Mouse (Mus musculus): ENCODE results near the gene Abca12. TPM values are rescaled to one million over a fixed set of nuclear protein-coding genes. Genes with fewer than 3 reads are reported as not detected.

Gene Abca12
- polyA plus RNA-seq, 1 experiment from 2014 or later, result 8.3 TPM

- H3K27ac ChIP-seq (replicated peaks), result no peak overlapping the region
- WGBS, result 90% methylated on average over 8 of the region's 8 CpGs
Observed at GRCm38 (mm10) chr1:71393489-71393888, 21.2 kb downstream of the Abca12 start.

GRCm38 (mm10) chr1:71392463-71392862 lies 22.2 kb downstream of the Abca12 start:
- Histone ChIP-seq H3K4me1 (replicated peaks; ENCODE audit: control insufficient read depth, insufficient read depth) (no peaks in the 10 kb centered on the region), H3K9ac (ENCODE audit: low read length) (no peak overlapping the region), H3K9me3 (ENCODE audit: control insufficient read depth, low read length) (no peaks in the 10 kb centered on the region), H3K4me3 (ENCODE audit: low read depth, low read length) (no peak overlapping the region), H3K27ac (replicated peaks) (no peak overlapping the region), H3K4me2 (replicated peaks; ENCODE audit: low read depth) (no peak overlapping the region), H3K27me3 (ENCODE audit: control insufficient read depth, insufficient read depth, low read length) (no peaks in the 10 kb centered on the region), H3K36me3 (ENCODE audit: control insufficient read depth, insufficient read depth, low read length) (no peaks in the 10 kb centered on the region)
- TF ChIP-seq EP300 (optimal IDR thresholded peaks at IDR 0.05) (no peak), CTCF (IDR thresholded peaks at IDR 0.05; ENCODE audit: low read depth) (no peak)
- DNase-seq (ENCODE audit: low spot score) (no peak), ATAC-seq (ENCODE audit: low FRiP score, low TSS enrichment) (no peak)
- WGBS, result 75% methylated on average over 2 of the region's 2 CpGs

More at GRCm38 (mm10) chr1:71393489-71393888, 21.2 kb downstream of the Abca12 start:
- Histone ChIP-seq H3K27me3 (ENCODE audit: control insufficient read depth, insufficient read depth, low read length) (no peaks in the 10 kb centered on the region), H3K9me3 (ENCODE audit: control insufficient read depth, low read length) (no peaks in the 10 kb centered on the region), H3K9ac (ENCODE audit: low read length) (no peak overlapping the region), H3K4me3 (ENCODE audit: low read depth, low read length) (no peak overlapping the region), H3K36me3 (ENCODE audit: control insufficient read depth, insufficient read depth, low read length) (no peaks in the 10 kb centered on the region), H3K4me1 (replicated peaks; ENCODE audit: control insufficient read depth, insufficient read depth) (no peaks in the 10 kb centered on the region), H3K4me2 (replicated peaks; ENCODE audit: low read depth) (no peak overlapping the region)
- no peak for DNase-seq (ENCODE audit: low spot score)
- TF ChIP-seq EP300 (optimal IDR thresholded peaks at IDR 0.05), result no peak
- TF ChIP-seq CTCF (IDR thresholded peaks at IDR 0.05; ENCODE audit: low read depth), result no peak
- no peak for ATAC-seq (ENCODE audit: low FRiP score, low TSS enrichment)

- Histone ChIP-seq H3K4me1 (replicated peaks; ENCODE audit: control insufficient read depth, insufficient read depth) (no peaks in the 10 kb centered on the region), H3K4me3 (ENCODE audit: low read depth, low read length) (no peak overlapping the region), H3K9me3 (ENCODE audit: control insufficient read depth, low read length) (no peaks in the 10 kb centered on the region), H3K27me3 (ENCODE audit: control insufficient read depth, insufficient read depth, low read length) (no peaks in the 10 kb centered on the region), H3K9ac (ENCODE audit: low read length) (no peak overlapping the region), H3K4me2 (replicated peaks; ENCODE audit: low read depth) (no peak overlapping the region), H3K36me3 (ENCODE audit: control insufficient read depth, insufficient read depth, low read length) (no peaks in the 10 kb centered on the region), H3K27ac (replicated peaks) (no peak overlapping the region)
- no peak for ATAC-seq (ENCODE audit: low FRiP score, low TSS enrichment)
- TF ChIP-seq EP300 (optimal IDR thresholded peaks at IDR 0.05), result no peak
- no peak for TF ChIP-seq CTCF (IDR thresholded peaks at IDR 0.05; ENCODE audit: low read depth)
- DNase-seq (ENCODE audit: low spot score), result no peak
- 89% methylated on average over 8 of the region's 8 CpGs for WGBS
Observed at GRCm38 (mm10) chr1:71386593-71386992, 28.1 kb downstream of the Abca12 start.

GRCm38 (mm10) chr1:71384098-71384497 lies 30.6 kb downstream of the Abca12 start:
- Histone ChIP-seq H3K4me2 (replicated peaks; ENCODE audit: low read depth) (no peak overlapping the region), H3K27ac (replicated peaks) (no peak overlapping the region), H3K27me3 (ENCODE audit: control insufficient read depth, insufficient read depth, low read length) (no peaks in the 10 kb centered on the region), H3K4me1 (replicated peaks; ENCODE audit: control insufficient read depth, insufficient read depth) (no peaks in the 10 kb centered on the region), H3K9ac (ENCODE audit: low read length) (no peak overlapping the region), H3K36me3 (ENCODE audit: control insufficient read depth, insufficient read depth, low read length) (no peaks in the 10 kb centered on the region), H3K4me3 (ENCODE audit: low read depth, low read length) (no peak overlapping the region), H3K9me3 (ENCODE audit: control insufficient read depth, low read length) (no peaks in the 10 kb centered on the region)
- DNase-seq (ENCODE audit: low spot score), result peak; percentile 25
- 52% methylated on average over 1 of the region's 1 CpGs for WGBS
- ATAC-seq (ENCODE audit: low FRiP score, low TSS enrichment), result peak; percentile 94
- no peak for TF ChIP-seq CTCF (IDR thresholded peaks at IDR 0.05; ENCODE audit: low read depth)
- no peak for TF ChIP-seq EP300 (optimal IDR thresholded peaks at IDR 0.05)

- Histone ChIP-seq H3K4me1 (replicated peaks; ENCODE audit: control insufficient read depth, insufficient read depth) (no peaks in the 10 kb centered on the region), H3K4me2 (replicated peaks; ENCODE audit: low read depth) (no peak overlapping the region), H3K9ac (ENCODE audit: low read length) (no peak overlapping the region), H3K9me3 (ENCODE audit: control insufficient read depth, low read length) (no peaks in the 10 kb centered on the region), H3K27me3 (ENCODE audit: control insufficient read depth, insufficient read depth, low read length) (no peaks in the 10 kb centered on the region), H3K36me3 (ENCODE audit: control insufficient read depth, insufficient read depth, low read length) (no peaks in the 10 kb centered on the region), H3K27ac (replicated peaks) (no peak overlapping the region), H3K4me3 (ENCODE audit: low read depth, low read length) (no peak overlapping the region)
- DNase-seq (ENCODE audit: low spot score) (no peak), ATAC-seq (ENCODE audit: low FRiP score, low TSS enrichment) (no peak)
- WGBS, result 86% methylated on average over 5 of the region's 5 CpGs
- no peak for TF ChIP-seq CTCF (IDR thresholded peaks at IDR 0.05; ENCODE audit: low read depth)
- TF ChIP-seq EP300 (optimal IDR thresholded peaks at IDR 0.05), result no peak
Observed at GRCm38 (mm10) chr1:71373090-71373489, 41.6 kb downstream of the Abca12 start.

GRCm38 (mm10) chr1:71370266-71370665 lies 44.4 kb downstream of the Abca12 start:
- TF ChIP-seq CTCF (IDR thresholded peaks at IDR 0.05; ENCODE audit: low read depth) (no peak), EP300 (optimal IDR thresholded peaks at IDR 0.05) (no peak)
- Histone ChIP-seq H3K4me3 (ENCODE audit: low read depth, low read length) (no peak overlapping the region), H3K36me3 (ENCODE audit: control insufficient read depth, insufficient read depth, low read length) (no peaks in the 10 kb centered on the region), H3K9me3 (ENCODE audit: control insufficient read depth, low read length) (no peaks in the 10 kb centered on the region), H3K9ac (ENCODE audit: low read length) (no peak overlapping the region), H3K4me2 (replicated peaks; ENCODE audit: low read depth) (no peak overlapping the region), H3K27me3 (ENCODE audit: control insufficient read depth, insufficient read depth, low read length) (no peaks in the 10 kb centered on the region), H3K4me1 (replicated peaks; ENCODE audit: control insufficient read depth, insufficient read depth) (no peaks in the 10 kb centered on the region), H3K27ac (replicated peaks) (no peak overlapping the region)
- DNase-seq (ENCODE audit: low spot score) (no peak), ATAC-seq (ENCODE audit: low FRiP score, low TSS enrichment) (no peak)
